Mouse (Mus musculus) adrenal gland, adult 2 months (tissue): ENCODE results near the gene Tomm20. TPM values are rescaled to one million over a fixed set of nuclear protein-coding genes. Genes with fewer than 3 reads are reported as not detected.

ENCODE experiments used
- DNase-seq: peaks from one replicate; pipeline ENCODE4 v3.0.0; 2021
- polyA plus RNA-seq: library from polyadenylated mRNA; depleted of rRNA; stranded (reverse); fragments of >200 nt; gene quantifications from 2 replicates; pipeline ENCODE4 v1.2.3, GENCODE M21; 2012
- total RNA-seq, 2 experiments: library from RNA; stranded (reverse); gene quantifications; 2 replicates each; pipeline ENCODE4 v1.2.3; 2021

Gene Tomm20
- total and polyA plus RNA-seq, 3 experiments, result 171 to 1,582 (median 206) TPM

- DNase-seq, result no peak
Observed at GRCm38 (mm10) chr8:126962871-126963270, 17.2 kb upstream of the Tomm20 start.

- DNase-seq, result no peak
Observed at GRCm38 (mm10) chr8:126961516-126961915, 15.9 kb upstream of the Tomm20 start.

- DNase-seq, result no peak
Observed at GRCm38 (mm10) chr8:126951900-126952636, 6.4 kb upstream of the Tomm20 start.

- DNase-seq, result no peak
Observed at GRCm38 (mm10) chr8:126949527-126949926, 3.9 kb upstream of the Tomm20 start.

GRCm38 (mm10) chr8:126946444-126946843 lies 800 bp upstream of the Tomm20 start:
- DNase-seq, result no peak

GRCm38 (mm10) chr8:126944781-126945691 lies 608 bp downstream of the Tomm20 start:
- peak; percentile 57 for DNase-seq

GRCm38 (mm10) chr8:126943565-126943964 lies 2.1 kb downstream of the Tomm20 start:
- no peak for DNase-seq

GRCm38 (mm10) chr8:126937337-126937736 lies 8.3 kb downstream of the Tomm20 start:
- DNase-seq, result no peak

- no peak for DNase-seq
Observed at GRCm38 (mm10) chr8:126935932-126936331, 9.7 kb downstream of the Tomm20 start.

- DNase-seq, result no peak
Observed at GRCm38 (mm10) chr8:126935387-126935786, 10.3 kb downstream of the Tomm20 start.

GRCm38 (mm10) chr8:126932656-126933055 lies 13.0 kb downstream of the Tomm20 start:
- DNase-seq, result no peak

GRCm38 (mm10) chr8:126932249-126932648 lies 13.4 kb downstream of the Tomm20 start:
- no peak for DNase-seq

- DNase-seq, result no peak
Observed at GRCm38 (mm10) chr8:126931720-126932119, 13.9 kb downstream of the Tomm20 start.

GRCm38 (mm10) chr8:126929607-126930161 lies 16.0 kb downstream of the Tomm20 start:
- peak; percentile 72 for DNase-seq

- DNase-seq, result peak; percentile 67
Observed at GRCm38 (mm10) chr8:126928755-126929505, 16.7 kb downstream of the Tomm20 start.

- DNase-seq, result no peak
Observed at GRCm38 (mm10) chr8:126928028-126928427, 17.6 kb downstream of the Tomm20 start.

- DNase-seq, result no peak
Observed at GRCm38 (mm10) chr8:126927058-126927457, 18.6 kb downstream of the Tomm20 start.

- DNase-seq, result no peak
Observed at GRCm38 (mm10) chr8:126922981-126923380, 22.7 kb downstream of the Tomm20 start.

- DNase-seq, result no peak
Observed at GRCm38 (mm10) chr8:126921432-126921831, 24.2 kb downstream of the Tomm20 start.

GRCm38 (mm10) chr8:126920845-126921244 lies 24.8 kb downstream of the Tomm20 start:
- DNase-seq, result peak; percentile 82

- DNase-seq, result no peak
Observed at GRCm38 (mm10) chr8:126920386-126920785, 25.3 kb downstream of the Tomm20 start.

GRCm38 (mm10) chr8:126919703-126920102 lies 25.9 kb downstream of the Tomm20 start:
- DNase-seq, result no peak
